Mouse (Mus musculus): ENCODE measurements around the gene Gm21964.

Gm21964 gene

DNA sequence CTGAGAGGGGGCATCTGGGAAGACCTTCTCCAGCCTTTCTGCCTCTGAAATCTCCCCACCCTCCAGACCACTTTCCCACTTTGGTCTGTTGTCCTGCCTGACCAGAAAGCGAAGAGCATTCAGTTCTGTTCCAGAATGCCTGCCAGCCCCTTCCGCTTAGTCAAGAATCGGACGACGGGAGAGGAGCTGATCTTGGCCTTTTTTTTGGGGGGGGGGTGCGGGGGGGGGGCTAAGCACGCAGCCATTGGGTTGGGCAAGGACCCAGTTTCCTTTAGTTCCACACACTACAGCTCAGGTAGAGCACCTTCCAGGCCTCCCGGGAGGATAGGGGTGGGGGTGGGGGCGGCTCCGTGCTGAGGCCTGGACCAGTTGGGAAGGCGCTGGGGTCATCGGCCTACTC lies at the start of gene Gm21964:
TSS of gene Gm21964 (plus strand) at position 301 of the 400 bp plus-strand sequence.
- CTCF ChIA-PET, result interaction anchor here (0.6 kb wide), 1 partner anchor 1211 kb away, joined by 9 read pairs; no protein-coding TSS in a partner anchor

GRCm38 (mm10) chr8:110051208-110051607 lies 49.8 kb upstream of the Gm21964 start:
- CTCF ChIA-PET, result no interaction called here

DNA sequence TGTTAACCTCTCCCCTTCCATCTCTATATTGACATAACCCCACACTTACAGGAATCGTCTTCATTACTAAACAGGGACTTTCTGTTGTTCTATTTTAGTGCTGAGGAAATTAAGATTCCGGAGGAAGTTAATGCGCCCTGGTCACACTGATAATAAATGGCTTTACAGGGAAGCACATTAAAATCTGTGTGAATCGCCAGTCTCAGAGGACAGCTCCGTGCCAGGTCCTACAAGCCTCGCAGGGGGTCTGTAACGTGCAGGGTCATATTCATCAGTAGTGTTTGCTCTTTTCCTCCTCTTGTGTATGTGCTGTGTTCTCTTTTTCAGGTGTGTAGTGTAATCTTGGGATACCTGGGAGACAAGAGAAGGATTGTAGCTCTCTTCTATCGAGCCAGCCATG lies 42.8 kb upstream of the Gm21964 start:
- CTCF ChIA-PET, result no interaction called here

DNA sequence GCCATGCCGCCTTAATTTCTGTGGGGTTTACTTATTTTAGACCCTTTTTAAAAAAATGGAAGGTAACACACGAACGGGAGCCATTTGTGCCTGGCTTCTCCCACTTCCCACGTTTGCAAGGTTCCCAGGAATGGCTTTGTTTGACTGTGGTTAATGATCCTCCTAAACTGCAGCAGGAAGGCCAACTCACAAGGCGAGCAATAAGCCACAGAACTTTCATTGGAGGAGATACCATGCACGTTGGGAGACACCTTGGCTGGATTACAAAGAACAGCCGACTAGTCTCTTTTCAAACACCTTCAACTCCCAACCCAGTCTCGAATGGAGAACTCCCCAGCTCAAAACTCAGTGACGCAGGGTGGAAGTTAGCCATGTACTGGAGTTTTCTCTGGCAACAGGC lies 36.8 kb upstream of the Gm21964 start:
- CTCF ChIA-PET, result no interaction called here

- CTCF ChIA-PET, result no interaction called here
Observed at GRCm38 (mm10) chr8:110064606-110065365, 36.2 kb upstream of the Gm21964 start.

DNA sequence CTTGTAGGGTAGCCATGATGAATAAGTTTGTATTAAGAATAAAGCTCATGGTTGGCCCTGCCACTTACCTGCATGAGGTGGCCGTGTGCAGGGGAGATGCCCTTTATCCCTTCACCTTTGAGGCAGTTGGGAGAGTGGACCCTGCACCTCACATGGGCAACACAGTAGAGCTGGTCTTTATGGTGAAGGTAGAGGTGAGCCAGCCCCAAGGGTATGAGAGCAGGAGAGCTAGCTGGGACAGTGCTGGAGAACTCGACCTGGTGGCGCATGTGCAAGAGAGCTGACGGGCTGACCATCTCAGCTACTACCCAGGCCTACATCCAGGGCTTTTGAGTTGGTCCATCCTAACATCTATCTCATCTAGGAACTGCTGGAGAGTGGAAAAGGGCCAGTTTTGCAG lies 35.3 kb upstream of the Gm21964 start:
- CTCF ChIA-PET, result no interaction called here

DNA sequence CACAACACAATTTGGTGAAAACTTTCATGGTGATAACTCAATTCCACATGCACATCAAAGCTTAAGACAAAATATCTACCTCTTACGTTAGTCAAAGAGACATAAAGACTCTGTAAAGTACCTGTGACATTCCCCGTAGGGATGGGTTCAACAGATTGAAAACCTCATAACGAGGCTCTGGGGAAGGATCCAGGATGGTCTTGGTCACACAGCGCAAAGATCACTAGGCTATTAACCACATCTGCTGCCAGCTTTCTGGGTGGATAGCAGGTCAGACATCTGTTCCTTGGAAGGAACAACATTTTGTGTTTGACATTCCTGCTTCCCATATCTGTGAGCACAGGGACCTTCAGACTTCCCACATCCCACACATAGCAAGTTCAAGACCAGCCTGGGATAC lies 31.3 kb upstream of the Gm21964 start:
- CTCF ChIA-PET, result no interaction called here

DNA sequence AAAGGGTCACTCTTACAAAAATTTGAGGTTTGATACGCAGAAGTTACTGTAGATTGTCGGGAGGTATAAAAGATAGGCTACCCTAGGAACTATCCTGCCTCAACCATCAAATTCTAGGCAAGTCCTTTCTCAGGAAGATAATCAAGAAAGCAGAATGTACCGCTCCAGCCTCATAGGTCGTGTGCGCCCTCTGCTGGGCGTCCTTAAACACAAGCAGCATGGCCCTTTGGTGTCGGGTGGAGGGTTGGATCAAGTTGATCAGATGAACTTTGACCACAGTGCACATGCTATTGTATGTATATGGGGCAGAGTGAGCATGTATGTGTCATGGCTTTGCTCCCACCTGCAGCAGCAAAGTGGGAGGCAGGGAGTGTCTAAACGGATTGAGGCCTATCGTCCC lies 29.4 kb upstream of the Gm21964 start:
- CTCF ChIA-PET, result no interaction called here

DNA sequence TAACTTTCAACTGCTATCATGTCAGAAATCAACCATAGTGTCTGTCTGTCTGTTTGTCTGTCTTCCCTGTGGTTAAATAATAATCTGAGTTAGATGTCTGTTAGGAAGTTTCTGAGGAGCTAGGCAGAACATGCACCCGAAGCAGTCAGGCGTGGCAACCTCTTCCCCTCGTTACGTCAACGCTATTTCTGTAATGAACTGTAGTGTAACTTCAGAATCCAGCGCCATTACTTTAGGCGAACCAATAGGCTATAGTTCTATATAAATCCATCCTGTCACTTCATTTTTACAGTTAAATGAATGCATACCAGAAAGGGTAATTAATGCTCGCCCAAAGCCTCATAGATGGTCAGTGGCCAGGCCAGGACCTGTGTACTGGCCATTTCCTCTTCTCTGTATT lies 26.5 kb upstream of the Gm21964 start:
- CTCF ChIA-PET, result no interaction called here

DNA sequence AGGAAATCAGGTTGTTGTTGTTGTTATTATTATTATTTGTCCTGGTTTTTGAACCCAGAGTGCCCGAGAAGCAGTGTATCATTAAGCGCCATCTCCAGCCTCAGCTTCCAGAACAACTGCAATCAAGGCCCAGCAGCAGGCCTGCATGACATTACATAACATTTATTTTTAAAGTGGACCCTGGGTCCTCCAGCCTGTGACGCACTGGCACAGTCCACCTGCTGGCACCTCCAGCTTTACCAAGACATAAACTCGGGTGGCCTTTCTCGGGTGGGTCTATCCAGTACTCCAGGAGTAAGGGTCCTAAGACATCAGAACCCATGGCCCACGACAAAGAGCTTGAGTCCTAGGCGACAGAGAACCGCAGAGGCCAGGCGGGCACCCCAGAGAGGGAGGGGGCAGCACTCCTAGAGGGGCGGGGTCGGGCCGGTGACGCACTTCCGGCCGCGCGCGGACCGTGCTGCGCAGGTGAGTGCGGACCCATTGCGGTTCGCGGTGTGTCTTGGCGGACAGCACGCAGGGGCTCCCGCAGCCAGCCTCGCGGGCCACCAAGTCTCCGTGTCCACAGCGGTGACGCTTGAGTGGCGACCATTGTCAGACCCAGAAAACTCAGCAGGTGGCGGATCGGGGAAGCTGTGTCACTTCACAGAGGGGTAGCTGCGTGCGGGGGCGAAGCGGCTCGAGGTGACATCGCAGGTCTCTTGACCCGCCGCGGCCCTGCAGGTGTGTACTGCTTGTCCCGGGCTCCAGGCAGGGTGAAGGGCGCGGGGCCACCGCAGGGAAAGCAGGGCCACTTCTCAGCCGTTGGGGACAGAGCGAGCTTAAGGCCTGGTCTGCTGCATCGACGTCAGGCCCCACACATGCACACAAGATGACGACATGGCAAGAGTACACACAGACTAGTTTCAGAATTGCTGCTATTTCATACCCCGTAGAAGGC lies 21.5 kb upstream of the Gm21964 start, which contains the start of gene Zfp612:
TSS of gene Zfp612 (plus strand) at position 465 of the 940 bp plus-strand sequence.
- CTCF ChIA-PET, result interaction anchor here (0.6 kb wide), 1 partner anchor 236 kb away, joined by 3 read pairs; no protein-coding TSS in a partner anchor

DNA sequence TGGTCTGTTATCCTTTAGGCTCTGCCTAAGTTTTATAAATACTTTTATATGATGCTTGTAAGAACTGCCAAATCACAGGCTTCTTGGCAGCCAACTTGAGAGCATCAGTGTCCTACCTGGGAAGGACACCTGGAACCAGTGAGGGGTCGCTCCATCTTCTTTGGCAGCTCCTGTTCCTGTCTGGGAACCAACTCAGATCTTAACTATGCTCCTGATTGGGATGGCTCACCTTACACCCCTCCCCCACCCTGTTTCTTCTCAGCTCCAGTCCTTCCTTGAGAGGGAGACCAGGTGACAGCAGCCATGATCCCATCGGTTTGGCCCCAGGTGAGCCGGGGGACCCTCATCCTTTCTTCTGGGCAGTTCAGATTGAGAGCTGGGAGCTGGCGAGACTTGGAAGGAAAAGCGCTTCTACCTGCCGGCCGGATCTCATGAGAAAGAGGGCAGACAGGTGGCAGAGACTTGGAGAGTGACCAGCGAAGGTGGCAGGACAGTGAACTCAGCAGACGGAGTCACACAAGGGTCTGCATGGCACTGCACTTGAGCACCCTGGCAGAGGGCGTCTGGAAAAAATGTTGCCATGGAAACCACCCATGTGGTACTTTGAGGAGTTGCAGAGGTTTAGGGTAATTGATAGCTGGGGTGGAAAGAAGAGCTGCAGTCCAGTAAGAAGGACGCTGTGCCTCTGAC lies 18.4 kb upstream of the Gm21964 start:
- CTCF ChIA-PET, result no interaction called here

GRCm38 (mm10) chr8:110091869-110092268 lies 9.1 kb upstream of the Gm21964 start:
- CTCF ChIA-PET, result interaction anchor here (0.6 kb wide), 1 partner anchor 43 kb away, joined by 4 read pairs; no protein-coding TSS in a partner anchor

DNA sequence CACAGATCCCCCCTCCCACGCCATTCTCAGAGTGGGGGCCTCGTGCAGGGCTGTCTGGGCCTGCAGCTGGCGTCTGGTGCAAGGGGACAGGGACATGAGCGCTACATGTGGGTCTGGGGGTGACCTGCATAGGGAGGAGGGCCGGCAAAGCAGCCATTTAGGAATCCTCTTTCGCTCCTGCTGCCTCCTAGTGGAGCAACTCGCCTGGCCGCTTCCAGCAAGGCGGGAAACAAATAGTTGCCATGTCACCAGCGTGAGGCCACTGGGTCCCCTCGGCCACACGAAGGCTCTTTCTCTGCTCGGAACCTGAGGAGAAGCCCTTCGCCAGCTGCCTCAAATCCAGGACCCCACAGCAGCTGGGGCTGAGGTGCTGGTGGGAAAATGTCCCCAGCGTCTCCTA lies 669 bp downstream of the Gm21964 start:
- CTCF ChIA-PET, result no interaction called here

DNA sequence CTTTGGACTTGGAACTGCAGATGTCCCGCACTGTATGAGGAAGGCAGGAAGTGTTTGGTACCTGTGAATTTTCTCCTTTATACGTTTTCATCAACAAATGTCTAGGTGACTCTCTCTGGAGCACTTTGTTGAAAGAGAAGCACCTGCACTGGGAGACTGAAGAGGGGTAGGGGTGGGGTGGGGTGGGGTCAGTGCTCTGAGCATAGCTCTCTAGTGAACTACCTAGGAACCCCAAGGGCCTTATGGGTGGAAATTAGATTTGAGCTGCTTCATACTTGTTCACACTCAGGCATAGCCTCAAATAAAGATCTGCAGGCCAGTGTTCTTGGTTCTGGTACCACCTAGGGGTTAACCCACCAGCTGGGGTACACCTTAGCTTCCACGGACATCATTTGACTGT lies 1.6 kb downstream of the Gm21964 start, which contains the start of gene Gm17720:
TSS of gene Gm17720 (minus strand) at position 101 of the 400 bp plus-strand sequence.
- CTCF ChIA-PET, result no interaction called here

DNA sequence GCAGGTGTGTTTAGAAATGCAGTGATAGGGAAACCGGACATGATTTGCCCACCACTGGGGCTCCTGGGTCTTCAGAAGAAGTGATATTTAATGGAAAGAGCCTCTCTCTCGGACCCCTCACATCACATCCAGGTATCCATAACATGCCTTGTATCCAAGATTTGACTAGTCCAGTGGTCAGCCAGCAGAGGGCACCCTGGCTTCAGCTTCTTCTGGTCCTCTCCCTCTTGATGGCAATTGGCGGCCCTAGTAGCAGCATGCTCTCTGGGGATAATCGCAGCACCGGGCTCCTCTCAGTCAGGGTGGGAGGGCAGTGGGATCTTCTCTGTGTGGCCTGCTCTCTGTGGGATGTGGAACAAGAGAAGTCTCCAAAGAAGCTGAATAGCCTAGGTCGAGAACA lies 18.7 kb downstream of the Gm21964 start:
- CTCF ChIA-PET, result no interaction called here

DNA sequence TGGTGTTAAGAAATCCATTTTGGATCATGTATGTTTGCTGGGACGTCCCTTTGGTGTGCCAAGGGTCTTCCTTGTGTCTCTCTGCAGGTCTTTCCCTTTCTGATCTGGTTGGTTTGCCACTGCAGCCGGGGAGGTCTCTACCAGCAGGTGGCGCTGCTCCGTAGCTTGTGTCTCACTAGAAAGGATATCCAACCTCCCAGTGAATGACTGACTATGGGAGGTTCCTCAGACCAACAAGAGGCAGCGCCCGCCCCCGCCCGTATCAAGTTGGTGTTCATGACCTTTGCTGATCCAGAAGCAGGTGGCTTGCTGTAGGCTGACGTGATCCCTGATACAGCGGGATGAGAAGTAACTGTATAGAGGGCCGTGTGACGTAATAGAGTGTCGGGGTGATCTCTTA lies 29.5 kb downstream of the Gm21964 start:
- CTCF ChIA-PET, result no interaction called here

- CTCF ChIA-PET, result no interaction called here
Observed at GRCm38 (mm10) chr8:110134236-110134635, 33.2 kb downstream of the Gm21964 start.

DNA sequence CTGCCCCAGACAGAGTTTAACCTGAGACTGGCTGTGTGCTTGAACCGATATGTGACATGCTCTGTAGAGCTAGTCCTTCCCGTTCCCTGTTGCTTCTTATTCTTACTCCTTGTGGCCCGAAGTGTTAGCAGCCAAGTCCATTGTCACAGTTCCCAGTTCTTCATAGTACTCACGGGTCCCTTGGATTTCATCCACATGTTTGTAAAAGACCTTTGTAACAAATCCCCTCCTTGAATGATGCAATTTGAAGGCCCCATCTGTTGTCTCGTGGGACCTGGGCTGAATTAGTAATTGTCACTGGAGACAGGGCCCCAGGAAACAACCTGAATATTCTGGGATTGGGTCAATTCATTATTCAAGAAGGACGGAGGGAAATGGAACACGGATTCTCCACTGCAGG lies 34.5 kb downstream of the Gm21964 start:
- CTCF ChIA-PET, result no interaction called here

- CTCF ChIA-PET, result no interaction called here
Observed at GRCm38 (mm10) chr8:110140156-110140555, 39.1 kb downstream of the Gm21964 start.

DNA sequence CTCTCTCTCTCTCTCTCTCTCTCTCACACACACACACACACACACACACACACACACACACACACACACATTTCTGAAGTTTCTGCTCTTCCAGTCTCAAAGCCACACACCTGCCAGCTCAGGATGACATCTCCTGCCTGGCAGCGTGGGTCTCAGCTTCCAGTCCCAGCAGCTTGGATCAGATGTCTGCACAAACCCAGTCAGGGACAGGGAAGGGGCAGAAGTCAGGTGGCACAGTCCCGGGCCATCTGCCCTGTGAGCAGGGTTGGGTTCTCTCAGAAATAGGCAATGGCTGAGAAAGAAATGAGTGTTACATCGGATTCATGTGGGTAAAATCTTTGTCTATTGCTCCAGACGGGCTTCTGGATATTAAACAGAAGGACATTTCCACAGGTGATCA lies 39.8 kb downstream of the Gm21964 start:
- CTCF ChIA-PET, result no interaction called here

DNA sequence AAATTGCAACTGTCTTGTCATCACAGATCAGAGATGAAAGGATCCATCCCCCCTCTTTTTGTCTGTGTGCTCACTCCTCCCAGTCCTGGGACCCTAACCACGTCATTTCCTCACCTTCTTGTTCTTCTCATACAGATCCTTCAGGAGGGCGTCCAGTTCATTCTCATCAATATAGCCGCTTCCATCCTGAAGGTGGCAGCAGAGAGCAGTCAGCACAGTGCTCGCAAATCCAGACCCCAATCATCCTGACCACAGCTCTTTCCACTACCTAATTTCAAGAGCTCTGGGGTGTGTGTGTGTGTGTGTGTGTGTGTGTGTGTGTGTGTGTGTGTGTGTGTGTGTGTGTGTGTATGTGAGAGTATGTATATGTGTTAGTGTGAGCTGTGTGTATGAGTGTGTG lies 44.5 kb downstream of the Gm21964 start:
- CTCF ChIA-PET, result no interaction called here

DNA sequence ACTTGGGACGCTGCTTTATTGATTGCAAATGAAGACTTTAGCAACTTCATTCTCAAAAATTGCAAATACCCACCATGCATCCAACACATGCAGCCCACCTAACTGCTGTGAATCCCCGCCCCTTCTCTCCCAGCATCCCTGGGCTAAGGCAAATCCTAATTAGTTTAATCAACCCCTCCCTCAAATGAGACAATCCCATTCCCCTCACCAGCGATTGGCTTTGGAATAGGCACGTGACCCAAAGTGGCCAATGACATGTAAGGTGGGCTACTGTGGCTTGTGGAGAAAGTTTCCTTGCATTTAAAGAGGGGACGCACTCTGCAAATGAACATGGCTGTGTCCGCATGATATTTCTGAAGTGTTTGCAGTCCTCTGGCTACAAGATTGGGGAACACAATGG lies 51.9 kb downstream of the Gm21964 start:
- CTCF ChIA-PET, result no interaction called here

Data from spleen, embryonic (tissue).